Mouse (Mus musculus) erythroblast, embryonic 14.5 days (primary cell): Measurements from ENCODE around the gene Prdx5.

ENCODE experiments used
- GATA1 ChIP-seq: IDR thresholded peaks from 2 replicates; pipeline ENCODE4 v1.6.1; 2012; ENCODE audit warnings: low read length, inconsistent platforms, mixed read lengths
- TAL1 ChIP-seq: IDR thresholded peaks from 3 replicates; pipeline ENCODE4 v1.6.1; 2012; ENCODE audit warnings: low read length, inconsistent platforms, mixed read lengths

- no peak for TF ChIP-seq GATA1
- TF ChIP-seq TAL1: no peak
Measured at GRCm38 (mm10) chr19:6869355-6869754, 40.6 kb downstream of the Prdx5 start.
